ENCODE assay signal across 8 mouse cellular contexts in genomic region chr7:98289585-98289984, GRCm38 (mm10).
DNase-seq lines count a peak whose midpoint lies in the region; ATAC-seq lines count a peak whose summit lies in the region.

No protein-coding gene starts in this region.

- no peak for ATAC-seq in cerebellum, adult (ENCODE audit: insufficient number of reproducible peaks, low FRiP score, low TSS enrichment)

- peak; percentile 36 to 38 for DNase-seq in cerebellum, postnatal 10 days
- peak; percentile 7 for DNase-seq in ovary, postnatal 14 days (ENCODE audit: low spot score)
- no peak for DNase-seq in ovary, adult 18-20 months (ENCODE audit: low spot score)
- DNase-seq in kidney, postnatal 25 days = peak; percentile 18 to 39
- DNase-seq in thymus, postnatal 25 days = peak; percentile 23
- no peak for DNase-seq in MN1 (ENCODE audit: low spot score)
- DNase-seq in cerebellum, adult 9-11 months = no peak

Comparison
In these comparisons a context has a peak if more than half of its experiments do, and no peak if none do; other contexts are left out.
1. DNase-seq: peak in cerebellum, postnatal 10 days (2 of 2), ovary, postnatal 14 days (single experiment), kidney, postnatal 25 days (2 of 2) and thymus, postnatal 25 days (single experiment); none in ovary, adult 18-20 months (single experiment), MN1 (single experiment) and cerebellum, adult 9-11 months (single experiment).